Mouse (Mus musculus): ENCODE data around the gene Mepce.

DNA sequence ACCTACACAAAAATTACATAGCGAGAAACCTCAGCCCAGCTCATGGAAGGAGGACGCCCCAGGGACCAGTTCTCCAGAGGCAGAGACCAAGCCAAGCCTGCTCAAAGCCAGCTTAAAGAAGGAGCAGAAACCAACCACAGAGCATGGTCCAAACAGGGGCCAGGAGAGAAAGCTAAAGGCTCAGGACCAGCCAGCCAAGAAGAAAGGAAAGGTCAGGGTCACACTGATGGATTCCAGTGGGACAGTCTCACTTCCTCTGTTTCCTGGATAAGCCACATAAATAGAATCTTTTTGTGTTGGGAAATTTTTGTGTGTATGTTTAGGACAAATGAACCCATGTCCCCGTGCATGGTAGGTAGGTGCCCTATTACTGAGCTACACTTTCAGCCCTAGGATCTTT lies 9.2 kb upstream of the Mepce start:
- no peak for TF ChIP-seq CTCF (IDR thresholded peaks at IDR 0.05; ENCODE audit: low read depth, low read length)
- no peak for TF ChIP-seq POLR2A (IDR thresholded peaks at IDR 0.05; ENCODE audit: borderline replicate concordance, low read depth, low read length)
